Mouse (Mus musculus) G1E (cell line): ENCODE measurements around the gene S100a10.

Experiments used
- CTCF ChIP-seq: IDR thresholded peaks from 2 replicates; pipeline ENCODE4 v1.5.1; 2012; ENCODE audit warnings: low read depth, low read length, inconsistent platforms, mixed read lengths
- GATA1 ChIP-seq: IDR thresholded peaks from 2 replicates; pipeline ENCODE4 v1.6.1; 2012; ENCODE audit warnings: borderline replicate concordance, low read length, inconsistent platforms, mixed read lengths
- POLR2AphosphoS5 ChIP-seq: IDR thresholded peaks from 2 replicates; pipeline ENCODE4 v1.6.1; 2012; ENCODE audit warnings: low read depth, low read length, inconsistent platforms; ENCODE audit not compliant: insufficient replicate concordance
- TAL1 ChIP-seq: conservative IDR thresholded peaks from 2 replicates; pipeline ENCODE4 v1.6.1; 2012; ENCODE audit warnings: low read depth, low read length, inconsistent platforms, mixed read lengths

GRCm38 (mm10) chr3:93528807-93529206, 26.1 kb upstream of the S100a10 start:
- TF ChIP-seq CTCF = no peak
- no peak for TF ChIP-seq TAL1
- no peak for TF ChIP-seq GATA1
- no peak for TF ChIP-seq POLR2AphosphoS5
